Mouse (Mus musculus) hindbrain, embryonic 11.5 days (tissue): ENCODE measurements around the gene Itprip. TPM values are rescaled to one million over a fixed set of nuclear protein-coding genes. Genes with fewer than 3 reads are reported as not detected.

Experiments used
- ATAC-seq: fragments of 200-750 bp; cut with Nextera tagmentation; 2 replicates; pipeline ENCODE4 v1.8.0; 2017; ENCODE audit warnings: mild to moderate bottlenecking, moderate TSS enrichment, moderate library complexity; ENCODE audit not compliant: low FRiP score
- DNase-seq: peaks from one replicate; pipeline ENCODE4 v3.0.0-alpha.2; 2015; ENCODE audit warnings: low spot score
- H3K27ac ChIP-seq: fragments of 300-500 bp; sonication (generic); 2 replicates; pipeline ENCODE4 v1.5.1; 2014; ENCODE audit warnings: mild to moderate bottlenecking, low read depth, low read length
- H3K27me3 ChIP-seq: fragments of 300-500 bp; sonication (generic); 2 replicates; pipeline ENCODE4 v1.6.1; 2014; ENCODE audit warnings: mild to moderate bottlenecking, low read length, moderate library complexity, mixed read lengths; ENCODE audit not compliant: control insufficient read depth, insufficient read depth
- H3K36me3 ChIP-seq: fragments of 300-500 bp; sonication (generic); 2 replicates; pipeline ENCODE4 v1.6.1; 2014; ENCODE audit warnings: mild to moderate bottlenecking, low read length, moderate library complexity, mixed read lengths; ENCODE audit not compliant: control insufficient read depth, insufficient read depth
- H3K4me1 ChIP-seq: fragments of 300-500 bp; sonication (generic); replicated peaks from 2 replicates; pipeline ENCODE4 v1.6.1; 2014; ENCODE audit warnings: low read length, mixed read lengths; ENCODE audit not compliant: control insufficient read depth, insufficient read depth
- H3K4me2 ChIP-seq: fragments of 300-500 bp; sonication (generic); replicated peaks from 2 replicates; pipeline ENCODE4 v1.6.1; 2014; ENCODE audit warnings: mild to moderate bottlenecking, low read depth, low read length
- H3K4me3 ChIP-seq: fragments of 300-500 bp; sonication (generic); 2 replicates; pipeline ENCODE4 v1.5.1; 2014; ENCODE audit warnings: low read depth, low read length
- H3K9ac ChIP-seq: fragments of 300-500 bp; sonication (generic); 2 replicates; pipeline ENCODE4 v1.6.1; 2014; ENCODE audit warnings: low read depth, low read length
- H3K9me3 ChIP-seq: fragments of 300-500 bp; sonication (generic); 2 replicates; pipeline ENCODE4 v1.6.1; 2016; ENCODE audit warnings: low read length; ENCODE audit not compliant: control insufficient read depth
- WGBS: fragments of 180-500 bp; shearing (Covaris S2); extraction: QIAGEN DNeasy Blood & Tissue Kit; methylation state at CpG from one replicate; pipeline ENCODE4 v1.1.7; 2014; 5-methylcytosine and 5-hydroxymethylcytosine counted together
- polyA plus RNA-seq: library from polyadenylated mRNA; unstranded; fragments of >200 nt; fragmentation: Nextera tagmentation; extraction: Ambion mirVana; gene quantifications from 2 replicates; pipeline ENCODE4 v1.2.1, GENCODE M21; 2014

Gene Itprip
- polyA plus RNA-seq, 1 experiment from 2014 or later, result 10.0 TPM

DNA sequence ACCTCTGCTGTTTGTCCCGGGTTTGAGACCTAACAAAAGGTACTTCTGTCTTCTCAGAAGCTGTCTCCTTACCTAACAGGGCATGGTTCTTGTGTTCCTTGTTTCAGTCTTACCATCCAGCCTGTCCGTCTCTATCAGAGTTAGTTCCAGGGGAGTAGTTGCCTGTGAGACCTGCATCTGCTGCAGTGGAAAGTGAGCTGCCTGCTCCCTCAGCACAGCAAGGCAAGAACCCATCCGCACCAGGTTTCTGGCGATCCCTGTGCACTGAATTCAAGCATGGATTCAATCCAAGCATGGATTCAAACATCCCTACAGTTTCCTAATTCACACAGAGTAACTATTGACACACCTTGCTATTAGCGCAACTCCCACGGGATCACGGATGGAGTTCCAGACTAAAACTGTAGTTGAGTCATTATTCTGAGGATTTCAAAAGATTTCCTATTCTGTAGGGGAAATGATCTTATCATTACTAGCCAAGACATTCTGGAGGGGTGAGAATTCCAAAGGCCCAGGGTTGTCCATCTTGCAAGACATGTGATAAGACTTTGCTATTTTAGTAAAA lies 48.9 kb downstream of the Itprip start:
- H3K4me3 ChIP-seq, result no peak overlapping the region
- DNase-seq (no peak), ATAC-seq (no peak)
- no peak overlapping the region for H3K9ac ChIP-seq
- H3K27ac ChIP-seq, result no peak overlapping the region
- H3K9me3 ChIP-seq, result no peaks in the 10 kb centered on the region
- H3K27me3 ChIP-seq, result no peaks in the 10 kb centered on the region
- WGBS, result 81% methylated on average over 7 of the region's 7 CpGs
- H3K36me3 ChIP-seq, result no peaks in the 10 kb centered on the region
- no peak overlapping the region for H3K4me2 ChIP-seq
- H3K4me1 ChIP-seq, result no peaks in the 10 kb centered on the region

DNA sequence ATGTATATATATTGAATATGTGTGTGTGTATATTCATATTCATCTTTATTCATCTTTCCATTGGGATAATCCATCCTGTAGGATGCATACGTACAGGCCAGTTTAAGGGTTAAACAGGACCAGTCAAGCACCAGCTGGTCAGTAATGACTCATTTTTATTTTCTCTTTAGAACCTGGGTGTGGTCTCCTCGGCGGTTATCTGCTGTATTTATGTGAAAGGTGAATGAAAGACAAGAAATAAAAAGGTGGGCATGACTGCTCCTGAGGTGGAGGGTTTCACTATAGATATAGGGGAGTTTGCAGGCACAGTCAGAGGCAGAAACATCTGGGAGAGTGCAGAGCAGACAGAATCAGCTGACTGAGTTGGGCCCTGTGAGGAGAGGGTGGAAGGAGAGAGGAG lies 49.6 kb downstream of the Itprip start:
- Histone ChIP-seq H3K4me3 (no peak overlapping the region), H3K27me3 (no peaks in the 10 kb centered on the region), H3K4me2 (no peak overlapping the region), H3K27ac (no peak overlapping the region), H3K36me3 (no peaks in the 10 kb centered on the region), H3K9me3 (no peaks in the 10 kb centered on the region), H3K4me1 (no peaks in the 10 kb centered on the region), H3K9ac (no peak overlapping the region)
- ATAC-seq (no peak), DNase-seq (no peak)
- 82% methylated on average over 3 of the region's 3 CpGs for WGBS

DNA sequence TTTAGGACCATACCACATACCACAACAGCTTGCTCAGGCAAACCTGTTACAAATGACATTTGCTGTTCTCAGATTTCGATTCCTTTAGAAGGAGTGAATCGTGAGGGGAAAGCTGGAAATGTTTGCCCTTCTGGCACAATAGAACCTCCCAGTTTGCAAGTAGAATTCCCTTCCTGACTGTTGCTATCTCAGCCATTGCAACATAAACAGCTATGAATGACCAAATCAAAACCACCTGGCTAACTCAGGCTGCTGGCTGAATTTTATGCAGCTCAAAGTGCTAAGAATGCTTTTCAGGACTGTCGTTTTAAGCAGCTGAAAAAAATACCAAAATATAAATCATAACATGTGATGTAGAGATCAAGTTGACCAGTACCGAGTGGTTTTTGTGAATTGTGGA lies 50.1 kb downstream of the Itprip start:
- no peak overlapping the region for H3K9ac ChIP-seq
- no peak for DNase-seq
- no peak overlapping the region for H3K4me3 ChIP-seq
- no peaks in the 10 kb centered on the region for H3K36me3 ChIP-seq
- H3K27ac ChIP-seq, result no peak overlapping the region
- H3K9me3 ChIP-seq, result no peaks in the 10 kb centered on the region
- no peak overlapping the region for H3K4me2 ChIP-seq
- WGBS, result 70% methylated on average over 4 of the region's 4 CpGs
- no peaks in the 10 kb centered on the region for H3K27me3 ChIP-seq
- H3K4me1 ChIP-seq, result no peaks in the 10 kb centered on the region
- ATAC-seq, result no peak

DNA sequence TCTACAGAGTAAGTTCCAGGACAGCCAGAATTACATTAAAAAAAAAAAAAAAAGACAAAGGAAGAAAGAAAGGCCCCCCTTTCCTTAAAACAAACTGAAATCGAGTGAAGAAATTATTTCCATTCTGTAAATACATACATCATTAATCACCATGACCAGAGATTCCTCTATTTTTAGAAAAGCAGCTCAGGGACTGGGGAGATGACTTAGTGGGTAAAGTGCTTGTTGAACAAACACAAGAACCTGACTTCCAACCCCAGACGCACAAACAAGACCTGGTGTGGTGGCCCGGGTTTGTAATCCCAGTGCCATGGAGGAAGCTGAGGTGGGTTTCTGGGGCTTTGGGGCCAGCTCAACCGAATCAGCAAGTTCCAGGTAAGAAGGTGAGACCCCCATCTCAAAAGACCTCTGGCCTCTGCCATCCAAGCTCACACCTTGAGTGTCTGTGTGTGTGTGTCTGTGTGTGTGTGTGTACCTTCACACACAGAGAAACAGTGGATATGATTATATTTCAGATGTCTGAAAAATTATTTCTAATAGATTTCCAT lies 51.4 kb downstream of the Itprip start:
- no peaks in the 10 kb centered on the region for H3K27me3 ChIP-seq
- H3K27ac ChIP-seq, result no peak overlapping the region
- no peaks in the 10 kb centered on the region for H3K4me1 ChIP-seq
- DNase-seq (no peak), ATAC-seq (no peak)
- H3K36me3 ChIP-seq, result no peaks in the 10 kb centered on the region
- WGBS, result 75% methylated on average over 4 of the region's 4 CpGs
- H3K9ac ChIP-seq, result no peak overlapping the region
- H3K9me3 ChIP-seq, result no peaks in the 10 kb centered on the region
- H3K4me2 ChIP-seq, result no peak overlapping the region
- H3K4me3 ChIP-seq, result no peak overlapping the region

DNA sequence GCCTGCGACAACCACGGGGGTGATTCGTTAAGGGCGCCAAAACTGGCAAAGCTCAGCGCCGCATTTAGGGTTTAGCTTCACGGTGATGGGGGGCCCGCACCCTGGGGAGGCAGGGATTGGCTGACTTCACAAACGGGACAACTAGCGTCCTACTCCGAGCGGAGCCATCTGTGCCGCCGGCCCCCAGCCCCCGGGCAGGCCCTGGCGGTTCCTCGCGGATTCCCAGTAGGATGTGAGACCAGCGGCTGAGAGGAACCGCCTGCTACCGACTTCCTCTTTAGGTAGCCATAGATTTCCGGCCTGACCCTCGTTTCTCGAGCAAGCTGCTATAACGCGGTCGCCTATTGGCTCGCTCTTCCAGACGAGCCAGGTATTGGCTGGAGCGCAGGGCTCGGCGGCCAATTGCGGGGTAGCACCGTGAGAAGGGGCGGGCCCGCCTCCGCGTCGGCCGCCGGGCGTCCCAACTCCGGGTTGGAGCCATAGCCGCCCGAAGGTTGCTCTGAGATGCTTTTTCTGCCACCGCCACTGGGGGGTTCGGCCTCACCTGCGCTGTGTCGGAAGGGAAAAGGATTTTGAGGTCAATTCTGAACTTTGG lies 53.6 kb downstream of the Itprip start, which contains the start of gene Gsto2:
Gene Gsto2 (plus strand): TSS at position 182 of the 595 bp plus-strand sequence.
- Histone ChIP-seq H3K36me3 (no peaks in the 10 kb centered on the region), H3K27ac (peak within 1 kb of the TSS; percentile 82), H3K9me3 (no peaks in the 10 kb centered on the region), H3K4me3 (peak within 1 kb of the TSS; percentile 64), H3K27me3 (no peaks in the 10 kb centered on the region), H3K4me1 (no peaks in the 10 kb centered on the region), H3K4me2 (peak within 1 kb of the TSS; percentile 87), H3K9ac (peak within 1 kb of the TSS; percentile 90)
- DNase-seq (peak; percentile 96), ATAC-seq (peak; percentile 100)
- 0% methylated on average over 49 of the region's 49 CpGs for WGBS

DNA sequence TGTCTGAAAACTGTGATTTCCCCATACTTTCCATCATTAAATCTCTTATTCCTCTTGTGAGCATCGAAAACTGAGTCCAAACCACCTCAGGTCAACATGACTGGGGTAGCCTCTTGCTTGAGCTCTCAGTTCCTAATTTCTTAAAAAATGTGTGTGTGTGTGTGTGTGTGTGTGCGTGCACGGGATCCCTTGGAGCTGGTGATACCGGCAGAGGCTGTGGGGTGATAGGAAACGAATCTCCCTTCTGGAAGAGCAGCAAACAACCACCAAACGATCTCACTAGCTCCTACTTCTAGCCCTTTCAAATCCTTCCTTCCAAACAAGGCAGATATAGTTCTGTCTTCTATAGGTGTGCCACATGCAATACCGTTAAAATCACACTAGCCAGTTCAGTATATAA lies 54.4 kb downstream of the Itprip start:
- Histone ChIP-seq H3K4me1 (no peaks in the 10 kb centered on the region), H3K9me3 (no peaks in the 10 kb centered on the region), H3K4me3 (peak overlapping the region; percentile 64), H3K27ac (no peak overlapping the region), H3K9ac (peak overlapping the region; percentile 90), H3K27me3 (no peaks in the 10 kb centered on the region), H3K36me3 (no peaks in the 10 kb centered on the region), H3K4me2 (peak overlapping the region; percentile 87)
- WGBS, result 85% methylated on average over 7 of the region's 7 CpGs
- DNase-seq, result no peak
- no peak for ATAC-seq

DNA sequence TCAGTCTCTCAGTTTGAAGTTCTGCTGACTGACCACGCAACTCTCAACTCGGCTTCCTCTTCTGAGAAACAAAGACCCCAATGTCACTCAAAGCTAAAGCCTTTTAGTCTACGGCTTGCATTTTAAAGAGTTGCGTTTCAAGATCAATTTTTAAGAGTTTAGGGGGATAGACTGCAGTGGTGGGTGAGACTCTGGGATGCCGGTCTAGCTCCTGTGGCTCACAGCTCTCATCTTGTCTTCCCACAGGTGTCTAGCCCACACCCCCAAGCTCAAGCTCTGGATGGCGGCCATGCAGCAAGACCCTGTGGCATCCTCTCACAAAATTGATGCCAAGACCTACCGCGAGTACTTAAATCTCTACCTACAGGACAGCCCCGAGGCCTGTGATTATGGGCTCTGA lies 55.0 kb downstream of the Itprip start:
- H3K4me2 ChIP-seq, result no peak overlapping the region
- H3K9me3 ChIP-seq, result no peaks in the 10 kb centered on the region
- no peak overlapping the region for H3K9ac ChIP-seq
- no peak for ATAC-seq
- H3K27me3 ChIP-seq, result no peaks in the 10 kb centered on the region
- no peaks in the 10 kb centered on the region for H3K4me1 ChIP-seq
- no peak overlapping the region for H3K27ac ChIP-seq
- no peak for DNase-seq
- WGBS, result 96% methylated on average over 9 of the region's 9 CpGs
- no peak overlapping the region for H3K4me3 ChIP-seq
- H3K36me3 ChIP-seq, result no peaks in the 10 kb centered on the region

DNA sequence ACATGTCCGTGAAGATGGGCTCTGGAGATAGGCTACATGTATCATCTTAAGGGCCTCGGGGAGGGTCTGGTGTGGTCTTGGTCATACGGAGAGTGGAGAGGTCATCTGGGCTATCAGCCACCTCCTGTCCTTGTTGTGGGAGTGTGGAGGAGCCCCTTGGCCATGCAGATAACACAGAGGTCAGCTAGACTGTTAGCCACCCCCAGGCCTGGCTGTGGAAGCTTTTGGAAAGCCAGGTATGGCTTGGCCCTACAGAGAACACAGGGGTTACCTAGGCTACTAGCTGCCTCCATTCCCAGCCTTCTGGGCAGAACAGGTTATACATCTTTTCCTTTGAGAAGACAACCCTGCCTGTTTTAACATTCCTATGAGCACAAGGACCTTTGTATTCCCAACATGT lies 56.5 kb downstream of the Itprip start:
- no peaks in the 10 kb centered on the region for H3K36me3 ChIP-seq
- DNase-seq, result no peak
- no peak overlapping the region for H3K27ac ChIP-seq
- no peaks in the 10 kb centered on the region for H3K27me3 ChIP-seq
- H3K4me2 ChIP-seq, result no peak overlapping the region
- H3K4me1 ChIP-seq, result no peaks in the 10 kb centered on the region
- no peaks in the 10 kb centered on the region for H3K9me3 ChIP-seq
- 92% methylated on average over 3 of the region's 3 CpGs for WGBS
- H3K9ac ChIP-seq, result no peak overlapping the region
- H3K4me3 ChIP-seq, result no peak overlapping the region
- no peak for ATAC-seq

DNA sequence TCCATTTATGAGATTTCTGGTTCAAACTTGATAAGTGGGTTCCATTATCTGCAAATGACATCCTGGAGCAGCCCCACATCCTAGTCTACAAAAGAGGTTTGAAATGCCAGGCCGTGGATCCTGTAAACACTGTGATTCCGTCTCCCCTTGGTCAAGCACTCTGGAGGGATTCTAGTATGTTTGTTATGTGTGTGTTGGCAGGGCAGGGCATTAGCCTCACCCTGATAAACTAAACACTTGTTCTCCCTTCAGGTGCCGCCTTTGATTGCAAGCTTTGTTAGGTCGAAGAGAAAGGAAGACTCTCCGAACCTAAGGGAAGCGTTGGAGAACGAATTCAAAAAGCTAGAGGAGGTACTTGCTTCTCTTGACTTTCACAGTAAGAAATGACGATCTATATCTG lies 59.9 kb downstream of the Itprip start:
- no peak for ATAC-seq
- WGBS, result 95% methylated on average over 8 of the region's 8 CpGs
- H3K9ac ChIP-seq, result no peak overlapping the region

More for the DNA sequence above, 59.9 kb downstream of the Itprip start:
- Histone ChIP-seq H3K4me1 (no peaks in the 10 kb centered on the region; the same call in 1 of the 2 replicates), H3K4me3 (no peak overlapping the region), H3K27ac (no peak overlapping the region), H3K9me3 (no peaks in the 10 kb centered on the region), H3K27me3 (no peaks in the 10 kb centered on the region; the same call in 1 of the 2 replicates), H3K36me3 (no peaks in the 10 kb centered on the region), H3K4me2 (no peak overlapping the region)
- no peak for DNase-seq
